Mouse (Mus musculus) limb, embryonic 14.5 days (tissue): ENCODE data around the gene Prkcz. TPM values are rescaled to one million over a fixed set of nuclear protein-coding genes. Genes with fewer than 3 reads are reported as not detected.
A peak's percentile ranks its signal among the peaks of the same experiment; 100 is the strongest.

ENCODE experiments used
- ATAC-seq: fragments of 200-750 bp; cut with Nextera tagmentation; 2 replicates; pipeline ENCODE4 v1.8.0; 2017; ENCODE audit warnings: low read depth, moderate number of reproducible peaks, moderate TSS enrichment; ENCODE audit not compliant: low FRiP score
- DNase-seq: peaks from one replicate; pipeline ENCODE4 v3.0.0-alpha.2; 2015; ENCODE audit warnings: low spot score
- H3K27ac ChIP-seq: fragments of 300-500 bp; sonication (generic); replicated peaks from 2 replicates; pipeline ENCODE4 v1.5.1; 2014; ENCODE audit warnings: low read depth, mild to moderate bottlenecking, low read length, moderate library complexity, mixed read lengths
- H3K27me3 ChIP-seq: fragments of 300-500 bp; sonication (generic); 2 replicates; pipeline ENCODE4 v1.6.1; 2014; ENCODE audit warnings: low read length, mixed read lengths; ENCODE audit not compliant: control insufficient read depth, insufficient read depth
- H3K36me3 ChIP-seq: fragments of 300-500 bp; sonication (generic); 2 replicates; pipeline ENCODE4 v1.6.1; 2014; ENCODE audit warnings: mild to moderate bottlenecking, low read length, moderate library complexity, mixed read lengths; ENCODE audit not compliant: control insufficient read depth, insufficient read depth
- H3K4me1 ChIP-seq: fragments of 300-500 bp; sonication (generic); 2 replicates; pipeline ENCODE4 v1.6.1; 2014; ENCODE audit warnings: antibody characterized with exemption, low read length, mixed read lengths; ENCODE audit not compliant: control insufficient read depth, insufficient read depth
- H3K4me2 ChIP-seq: fragments of 300-500 bp; sonication (generic); replicated peaks from 2 replicates; pipeline ENCODE4 v1.6.1; 2014; ENCODE audit warnings: low read depth, mild to moderate bottlenecking, low read length, moderate library complexity; ENCODE audit not compliant: severe bottlenecking
- H3K4me3 ChIP-seq: fragments of 300-500 bp; sonication (generic); replicated peaks from 2 replicates; pipeline ENCODE4 v1.5.1; 2014; ENCODE audit warnings: low read length
- H3K9ac ChIP-seq: fragments of 300-500 bp; sonication (generic); 2 replicates; pipeline ENCODE4 v1.6.1; 2014; ENCODE audit warnings: mild to moderate bottlenecking, low read depth, low read length, moderate library complexity; ENCODE audit not compliant: severe bottlenecking
- H3K9me3 ChIP-seq: fragments of 300-500 bp; sonication (generic); 2 replicates; pipeline ENCODE4 v1.6.1; 2016; ENCODE audit warnings: low read length; ENCODE audit not compliant: control insufficient read depth
- POLR2A ChIP-seq: fragments of 200-500 bp; IDR thresholded peaks from 2 replicates; pipeline ENCODE4 v1.8.0; 2012; ENCODE audit warnings: inconsistent platforms, mild to moderate bottlenecking, moderate library complexity, borderline replicate concordance; ENCODE audit not compliant: insufficient read depth, insufficient read length; ENCODE audit errors: extremely low read depth
- WGBS: fragments of 180-500 bp; shearing (Covaris S2); extraction: QIAGEN DNeasy Blood & Tissue Kit; methylation state at CpG from one replicate; pipeline ENCODE4 v1.1.7; 2014; 5-methylcytosine and 5-hydroxymethylcytosine counted together
- polyA plus RNA-seq, 2 experiments: library from polyadenylated mRNA; depleted of rRNA in 1 of 2; stranded (reverse) in 1 of 2; unstranded in 1 of 2; fragments of >200 nt; fragmentation: Nextera tagmentation in 1 of 2; extraction: Ambion mirVana in 1 of 2; gene quantifications; 2 replicates each; pipeline versions ENCODE4 v1.2.1 to v1.2.3; 2012 to 2014

Prkcz gene
- polyA plus RNA-seq, 2 experiments, result 7.1 to 7.4 TPM

DNA sequence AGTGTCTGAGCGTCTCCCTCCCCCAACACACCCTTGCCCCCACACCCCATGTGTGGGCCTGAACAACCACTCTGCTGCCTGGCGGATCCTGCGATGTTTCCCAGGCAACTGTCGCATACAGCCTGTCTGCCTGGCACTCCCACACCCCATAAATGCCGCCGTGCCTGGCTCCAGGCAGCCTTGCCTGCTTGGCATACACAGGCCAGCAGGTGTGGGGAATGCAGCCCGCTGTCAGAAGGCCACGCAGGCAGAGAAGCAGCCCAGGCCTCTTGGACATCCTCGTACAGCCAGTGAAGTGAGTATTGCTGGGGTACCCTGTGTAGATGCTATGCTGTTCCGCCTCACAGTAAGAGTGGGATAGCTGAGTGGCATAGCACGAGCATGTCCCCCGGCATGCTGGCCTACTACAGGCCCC, 114.5 kb downstream of the Prkcz start:
- ATAC-seq, result no peak
- TF ChIP-seq POLR2A, result no peak
- no peak overlapping the region for H3K4me2 ChIP-seq
- H3K4me3 ChIP-seq, result no peak overlapping the region
- H3K9me3 ChIP-seq, result no peaks in the 10 kb centered on the region
- no peaks in the 10 kb centered on the region for H3K27me3 ChIP-seq
- peak overlapping the region; percentile 31; the same call in 1 of the 2 replicates for H3K9ac ChIP-seq
- DNase-seq, result no peak
- 64% methylated on average over 12 of the region's 12 CpGs for WGBS
- peaks cover 34% of the 10 kb centered on the region for H3K4me1 ChIP-seq
- H3K27ac ChIP-seq, result no peak overlapping the region
- H3K36me3 ChIP-seq, result no peaks in the 10 kb centered on the region

DNA sequence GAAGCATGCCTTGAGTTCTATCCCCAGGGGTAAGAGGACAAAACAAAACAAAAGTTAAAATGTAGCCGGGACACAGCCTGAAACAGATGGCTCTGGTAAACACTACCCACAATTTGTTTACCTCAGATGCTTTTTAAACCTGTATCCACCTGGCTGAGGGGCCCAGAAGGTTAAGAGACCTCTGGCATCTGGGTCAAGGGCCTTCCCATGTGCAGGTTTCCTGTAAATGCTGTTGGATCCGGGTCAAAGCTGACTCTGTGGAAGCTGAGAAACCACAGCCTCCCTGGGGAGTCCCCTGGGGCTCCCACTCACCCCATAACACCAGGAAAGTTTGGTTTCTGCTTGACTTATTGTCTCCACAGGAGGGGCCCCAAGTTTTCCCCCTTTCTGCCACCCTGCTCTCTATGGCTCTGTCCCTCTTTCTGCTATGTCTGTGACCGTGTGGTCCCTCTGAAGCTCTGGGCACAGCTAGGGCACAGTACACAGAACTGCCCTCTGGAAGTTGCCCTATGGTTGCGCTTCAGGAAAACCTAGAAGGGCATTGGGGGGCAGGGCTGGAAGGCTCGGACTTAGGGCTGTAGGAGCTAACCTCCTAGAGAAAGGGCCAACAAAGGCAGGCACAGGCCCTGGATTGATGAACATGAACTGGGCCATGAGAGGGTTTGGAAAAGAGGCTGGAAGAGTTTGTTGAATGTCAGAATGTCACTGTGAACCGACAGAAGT, 115.2 kb downstream of the Prkcz start:
- WGBS, result 53% methylated on average over 6 of the region's 6 CpGs
- Histone ChIP-seq H3K27me3 (no peaks in the 10 kb centered on the region), H3K9ac (no peak overlapping the region), H3K36me3 (no peaks in the 10 kb centered on the region), H3K4me3 (no peak overlapping the region), H3K9me3 (no peaks in the 10 kb centered on the region), H3K4me1 (peaks cover 26% of the 10 kb centered on the region), H3K4me2 (no peak overlapping the region), H3K27ac (no peak overlapping the region)
- TF ChIP-seq POLR2A, result no peak
- ATAC-seq, result no peak
- DNase-seq, result no peak

DNA sequence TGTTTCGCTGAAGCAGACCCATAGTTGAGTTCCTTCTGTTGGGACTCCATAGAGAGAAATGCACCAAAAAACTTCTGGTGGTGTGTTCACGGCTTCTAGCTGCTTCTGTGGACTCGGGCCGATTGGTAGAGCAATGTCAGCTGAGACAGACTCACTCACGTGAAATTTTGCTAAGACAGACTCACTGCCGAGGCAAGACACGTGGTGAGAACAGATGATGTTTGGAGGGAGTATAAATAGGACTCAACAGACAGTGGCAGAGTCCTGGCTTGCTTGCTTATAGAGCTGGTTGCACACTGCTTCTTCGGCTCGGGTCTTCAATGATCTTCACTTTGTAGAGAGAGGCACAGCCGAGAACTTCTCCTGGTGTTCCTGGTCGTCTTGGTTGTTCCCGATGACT, 117.9 kb downstream of the Prkcz start:
- Histone ChIP-seq H3K9me3 (no peaks in the 10 kb centered on the region), H3K36me3 (no peaks in the 10 kb centered on the region), H3K4me1 (peaks cover 22% of the 10 kb centered on the region), H3K9ac (no peak overlapping the region), H3K4me2 (no peak overlapping the region), H3K27me3 (no peaks in the 10 kb centered on the region), H3K4me3 (no peak overlapping the region), H3K27ac (no peak overlapping the region)
- 82% methylated on average over 12 of the region's 12 CpGs for WGBS
- DNase-seq (no peak), ATAC-seq (no peak)
- no peak for TF ChIP-seq POLR2A

DNA sequence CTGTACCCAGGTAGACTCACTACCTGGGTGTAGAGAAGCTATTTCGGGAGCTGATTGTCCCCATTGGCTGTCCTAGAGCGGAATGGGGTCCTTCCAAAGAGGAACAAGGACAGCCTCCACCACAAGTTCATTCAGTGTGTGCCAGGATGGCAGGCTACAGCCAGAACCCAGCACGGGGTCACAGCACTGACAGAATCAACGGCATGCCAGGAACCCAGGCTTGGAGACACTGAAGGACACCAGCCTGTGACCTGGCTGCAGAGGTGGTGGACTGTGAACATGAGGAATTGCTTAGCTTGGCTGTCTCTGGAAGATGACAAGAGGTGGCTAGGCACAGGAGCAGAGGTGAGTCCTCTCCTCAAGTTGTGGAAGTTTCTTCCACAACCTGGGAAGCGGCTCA, 118.9 kb downstream of the Prkcz start:
- no peaks in the 10 kb centered on the region for H3K9me3 ChIP-seq
- ATAC-seq, result no peak
- WGBS, result 87% methylated on average over 5 of the region's 5 CpGs

DNA sequence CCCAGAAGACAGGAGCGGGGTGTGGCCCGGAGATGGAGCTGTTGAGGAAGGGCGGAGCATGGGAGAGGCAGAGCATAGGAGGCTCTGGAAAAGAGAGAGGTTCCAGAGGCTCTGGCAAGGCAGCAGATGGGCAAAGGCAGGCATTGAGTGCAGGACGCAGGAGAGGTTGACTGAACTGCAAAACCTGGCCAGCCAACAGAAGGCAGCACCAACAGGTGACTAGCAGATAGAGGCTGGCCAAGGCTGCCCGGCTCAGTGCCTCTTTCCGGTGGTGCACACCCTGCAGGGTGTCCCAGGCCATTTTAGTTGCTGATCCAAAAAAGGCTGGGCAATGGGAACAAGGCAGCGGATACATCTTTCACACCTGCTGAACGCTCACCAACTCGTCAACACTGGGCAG, 119.4 kb downstream of the Prkcz start:
- Histone ChIP-seq H3K4me1 (peaks cover 33% of the 10 kb centered on the region), H3K4me3 (no peak overlapping the region), H3K36me3 (no peaks in the 10 kb centered on the region), H3K4me2 (no peak overlapping the region), H3K9me3 (no peaks in the 10 kb centered on the region), H3K9ac (no peak overlapping the region), H3K27me3 (no peaks in the 10 kb centered on the region), H3K27ac (no peak overlapping the region)
- ATAC-seq, result no peak
- no peak for TF ChIP-seq POLR2A
- DNase-seq, result no peak
- WGBS, result 79% methylated on average over 9 of the region's 9 CpGs

More for the DNA sequence above, 118.9 kb downstream of the Prkcz start:
- Histone ChIP-seq H3K9ac (no peak overlapping the region), H3K4me2 (no peak overlapping the region), H3K27me3 (no peaks in the 10 kb centered on the region), H3K27ac (no peak overlapping the region), H3K4me3 (no peak overlapping the region), H3K4me1 (peaks cover 31% of the 10 kb centered on the region), H3K36me3 (no peaks in the 10 kb centered on the region)
- no peak for TF ChIP-seq POLR2A
- DNase-seq, result no peak
